Mouse (Mus musculus) monocyte, adult 59 days (primary cell): ENCODE results near the gene Psmb11. TPM values are rescaled to one million over a fixed set of nuclear protein-coding genes. Genes with fewer than 3 reads are reported as not detected.

Source experiments
- total RNA-seq, 2 experiments: library from RNA; stranded (reverse); gene quantifications; one replicate each; pipeline ENCODE4 v1.2.4; 2023

Psmb11 gene
- not detected for total RNA-seq

DNA sequence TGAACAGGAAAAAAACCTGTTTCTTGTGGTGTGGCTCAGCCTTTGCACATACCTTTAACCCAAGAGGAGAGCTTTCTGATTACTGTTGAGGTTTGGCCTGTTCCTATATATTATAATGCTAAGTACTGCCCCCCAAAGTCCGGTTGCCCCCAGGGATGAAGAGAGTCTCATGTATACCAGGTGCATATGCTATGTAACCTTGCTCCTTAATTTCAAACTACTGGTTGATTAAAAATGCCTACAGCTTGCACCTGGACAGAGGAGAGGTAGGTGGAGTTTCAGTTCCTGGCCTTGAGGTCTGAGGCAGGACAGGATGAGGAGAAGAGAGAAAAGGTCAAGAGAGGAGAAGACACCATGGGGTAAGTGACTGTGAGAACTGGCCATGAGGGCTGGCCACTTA, at the start of gene Psmb11:
Gene Psmb11 (plus strand): TSS at position 301 of the 400 bp plus-strand sequence.

DNA sequence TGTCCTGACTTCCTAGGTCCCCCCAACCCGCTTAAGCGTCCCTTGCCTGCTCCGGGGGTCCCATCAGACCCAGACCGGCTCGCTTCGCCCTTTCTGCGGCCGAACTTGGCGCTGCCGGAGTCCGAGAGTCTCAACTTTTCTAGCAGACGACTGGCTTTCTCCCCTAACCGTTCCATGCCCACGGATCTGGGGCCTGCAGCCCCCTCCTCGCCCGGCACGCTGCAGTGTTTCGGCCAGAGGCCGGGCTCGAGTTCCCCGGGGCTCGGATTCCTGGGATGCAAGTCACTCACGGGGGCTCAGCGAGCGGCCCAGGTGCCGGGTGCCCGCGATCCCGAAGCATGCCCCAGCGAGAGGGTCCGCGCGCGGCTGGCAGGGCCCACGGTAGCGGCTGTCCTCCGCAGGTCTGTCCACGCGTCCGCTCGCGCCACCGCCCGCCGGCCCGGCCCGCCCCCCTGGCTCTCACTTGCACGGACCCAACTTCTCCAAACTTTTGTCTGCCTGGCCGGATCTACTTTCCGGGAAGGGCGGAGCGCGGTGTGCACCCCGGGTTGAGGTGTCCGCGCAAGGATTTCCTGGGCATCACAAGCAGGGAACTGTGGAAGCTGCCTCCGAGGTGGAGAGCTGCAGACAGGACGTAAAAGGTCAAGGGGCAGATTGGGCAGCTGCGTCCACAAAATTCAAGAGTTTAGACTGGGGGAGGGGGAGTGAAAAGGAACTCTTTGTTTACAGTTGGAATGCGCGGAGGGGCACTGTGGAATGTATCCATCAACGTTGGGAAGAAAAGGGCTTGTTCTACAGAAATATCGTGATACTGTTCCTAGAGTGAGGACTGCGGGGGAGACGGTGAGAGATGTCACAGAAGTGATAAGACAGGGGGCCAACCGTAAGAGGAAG, 43.9 kb upstream of the Psmb11 start, which contains the start of gene Ajuba:
Gene Ajuba (minus strand): TSS at position 470 of the 894 bp plus-strand sequence.

GRCm38 (mm10) chr14:54605752-54606321, 15.4 kb upstream of the Psmb11 start, which contains the start of gene 4931414P19Rik:
TSS of gene 4931414P19Rik (minus strand) at chr14:54605993.

GRCm38 (mm10) chr14:54617897-54618365, 3.3 kb upstream of the Psmb11 start, which contains the start of gene Psmb5:
TSS of gene Psmb5 (minus strand) at chr14:54618022.

DNA sequence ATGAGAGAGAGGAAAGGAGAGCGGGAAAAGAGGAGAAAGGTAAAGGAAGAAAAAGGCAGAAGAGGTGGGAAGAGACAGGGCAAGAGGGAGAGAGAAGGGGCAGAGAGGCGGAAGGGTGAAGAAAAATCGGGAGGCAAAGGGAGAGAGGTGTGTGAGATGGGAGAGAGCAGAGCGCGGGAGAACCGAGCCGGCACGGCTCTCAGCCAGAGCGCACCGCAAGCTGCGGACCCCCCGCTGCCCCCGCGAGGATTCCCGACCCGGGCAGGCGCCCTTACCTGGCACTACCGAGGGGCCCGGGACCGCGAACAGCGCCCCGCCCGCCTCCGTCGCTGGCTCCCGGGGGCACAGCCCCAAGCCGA, 19.7 kb downstream of the Psmb11 start, which contains the start of gene Gm17606:
Gene Gm17606 (plus strand): TSS at position 7 of the 359 bp plus-strand sequence.

DNA sequence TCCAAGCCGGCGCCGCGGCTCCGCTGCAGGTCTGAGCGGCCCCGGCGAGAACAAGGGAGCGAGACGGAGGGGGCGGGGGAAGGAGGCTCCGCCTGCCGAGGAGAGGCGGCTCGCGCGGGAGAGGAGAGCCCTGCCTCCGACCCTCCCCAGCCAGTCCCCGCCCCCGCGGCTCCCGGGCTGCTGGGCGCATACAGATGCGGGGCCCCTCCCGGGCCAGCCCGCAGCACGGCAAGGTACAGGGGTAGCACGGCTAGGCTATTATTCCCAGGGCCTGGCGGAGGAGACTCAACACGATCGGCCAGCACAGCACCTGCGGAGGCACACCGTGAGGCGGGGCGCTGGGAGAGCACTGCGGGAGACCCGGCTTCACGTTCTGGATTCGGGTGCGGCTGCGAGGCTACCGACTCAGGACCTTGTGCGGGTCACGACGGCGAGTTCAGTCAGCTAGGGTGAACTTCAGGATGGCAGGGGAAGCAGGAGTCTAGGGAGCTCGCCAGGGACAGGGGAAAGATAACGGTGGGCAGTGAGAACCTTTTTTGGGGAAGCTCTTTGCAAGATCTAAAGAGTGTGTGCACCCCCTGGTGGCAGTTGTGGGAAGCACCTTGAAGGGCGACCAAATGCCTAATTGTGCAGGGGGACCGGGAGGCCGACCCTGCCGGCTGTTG, 20.2 kb downstream of the Psmb11 start, which contains the start of gene Cdh24:
Gene Cdh24 (minus strand): TSS at position 60 of the 665 bp plus-strand sequence.

Other genes with a start within 250 kb of the Psmb11 start
- 10 to 100 TPM; 67.4 to 75.2 TPM for gene Slc7a7, start 203.7 kb upstream of the Psmb11 start, total RNA-seq
- gene Mrpl52, start 194.5 kb upstream of the Psmb11 start, total RNA-seq = 10 to 100 TPM; 77.0 to 87.1 TPM
- 1 to 10 TPM; 1.4 to 2.5 TPM for gene Mmp14, start 189.8 kb upstream of the Psmb11 start, total RNA-seq
- 100 to 1,000 TPM; 109 to 130 TPM for gene Lrp10, start 157.3 kb upstream of the Psmb11 start, total RNA-seq
- gene Rem2, start 145.3 kb upstream of the Psmb11 start, total RNA-seq = not detected
- 10 to 100 TPM; 13.4 to 14.5 TPM for gene Prmt5, start 103.9 kb upstream of the Psmb11 start, total RNA-seq
- gene Haus4, start 66.8 kb upstream of the Psmb11 start, total RNA-seq = 1 to 10 TPM; 7.1 to 7.4 TPM
- under 1 TPM; 0.79 to 0.84 TPM for gene Ajuba, start 43.9 kb upstream of the Psmb11 start, total RNA-seq
- 1 to 10 TPM; 6.6 to 7.8 TPM for gene 4931414P19Rik, start 15.4 kb upstream of the Psmb11 start, total RNA-seq
- gene Psmb5, start 3.4 kb upstream of the Psmb11 start, total RNA-seq = 10 to 100 TPM; 63.1 to 66.7 TPM
- gene Gm17606, start 19.5 kb downstream of the Psmb11 start, total RNA-seq = not detected
- gene Cdh24, start 19.9 kb downstream of the Psmb11 start, total RNA-seq = 1 to 10 TPM in 1 of 2 experiments, under 1 TPM in 1; 0.76 to 2.9 TPM
- 10 to 100 TPM; 22.4 to 23.1 TPM for gene 1700123O20Rik, start 64.8 kb downstream of the Psmb11 start, total RNA-seq
- gene Acin1, start 65.5 kb downstream of the Psmb11 start, total RNA-seq = 100 to 1,000 TPM; 302 to 334 TPM
- gene Gm29776, start 77.4 kb downstream of the Psmb11 start, total RNA-seq = not detected
- gene Cebpe, start 90.7 kb downstream of the Psmb11 start, total RNA-seq = 1 to 10 TPM; 1.4 to 2.4 TPM
- gene Slc7a8, start 160.5 kb downstream of the Psmb11 start, total RNA-seq = 10 to 100 TPM; 33.9 to 35.1 TPM
- gene Rnf212b, start 192.7 kb downstream of the Psmb11 start, total RNA-seq = not detected
- 10 to 100 TPM in 1 of 2 experiments, 1 to 10 TPM in 1; 8.8 to 10.4 TPM for gene Homez, start 249.5 kb downstream of the Psmb11 start, total RNA-seq